In the genomic region with DNA sequence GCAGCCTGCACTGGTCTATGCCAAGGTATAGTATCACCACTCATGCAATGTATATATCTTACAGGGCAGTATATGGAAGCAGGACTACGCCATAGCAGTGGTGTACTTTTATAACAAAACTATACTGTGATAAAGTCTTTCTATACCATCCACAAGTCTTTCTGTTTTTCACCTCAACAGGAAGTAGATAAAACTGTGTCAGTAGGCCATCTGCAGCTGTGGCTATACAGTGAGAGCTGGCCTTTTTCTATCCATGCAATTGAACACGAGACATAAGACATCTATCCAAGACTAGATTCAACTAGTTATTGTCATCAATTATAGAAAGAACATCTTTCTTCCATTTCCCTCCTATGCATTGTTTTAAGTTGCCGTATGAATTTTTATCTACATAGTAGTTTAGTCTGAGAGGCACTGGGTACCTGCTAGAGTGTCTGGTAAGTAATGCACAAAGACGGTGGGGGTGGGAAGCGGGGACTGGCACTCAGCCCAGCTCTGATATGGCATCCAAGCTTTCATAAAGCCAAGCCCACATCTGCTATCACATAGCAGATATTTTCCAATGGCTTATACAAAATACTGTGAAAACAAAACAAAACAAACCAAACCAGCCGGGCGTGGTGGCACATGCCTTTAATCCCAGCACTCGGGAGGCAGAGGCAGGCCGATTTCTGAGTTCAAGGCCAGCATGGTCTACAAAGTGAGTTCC, we compare ENCODE assay signal across 16 mouse cellular contexts. TPM values are rescaled to one million over a fixed set of nuclear protein-coding genes. Genes with fewer than 3 reads are reported as not detected.
A peak's percentile ranks its signal among the peaks of the same experiment; 100 is the strongest.
DNase-seq lines count a peak whose midpoint lies in the region.
"Had no signal": no experiment of that assay in that cellular context is flagged by ENCODE, and none has a peak within 500 bp of the region (broad histone marks: within the 10 kb centered on the region; RNA-seq: fewer than 3 reads in every experiment).

No protein-coding gene starts in this region.

- peak; percentile 27 for DNase-seq in left cerebral cortex, postnatal 4 days
- DNase-seq in left cerebral cortex, adult 9 months (ENCODE audit: low spot score in 2 of 2): no peak
- peak; percentile 42 for DNase-seq in brain, adult 2 months (ENCODE audit: low read depth, low spot score)
- DNase-seq in thymus, postnatal 0 days (ENCODE audit: low spot score): peak; percentile 68
- no peak for DNase-seq in testis, postnatal 10 days (ENCODE audit: low spot score)
- DNase-seq in lung, postnatal 36 days: no peak
- no peak for DNase-seq in lung, postnatal 10 days
- DNase-seq: adrenal gland, postnatal 10 days; B cell, adult 2 months; cerebellum, adult 8-10 months; gastrocnemius, adult 2 months; heart, adult 11 months; kidney, adult 8-10 months; kidney, postnatal 10 days; lung, postnatal 14 days had no signal

- intact Hi-C loops in left cerebral cortex, postnatal 4 days (cut with DNase I): no loop called here

RNA-seq across cellular contexts. Expression of gene Aktip, which starts 50.1 kb away (rescaled TPM):
- total RNA-seq in left cerebral cortex, postnatal 4 days (2021): 10 to 100 TPM; 73.7 to 78.2 TPM
- 35.0 and 36.6 TPM in 2 replicates for polyA plus RNA-seq in thymus, postnatal 0 days (2015; fragmentation: Nextera tagmentation; extraction: Ambion mirVana)
- polyA plus RNA-seq: erythroblast, embryonic 14.5 days had no signal

Comparison
In these comparisons a context has a peak if more than half of its experiments do, and no peak if none do; other contexts are left out.
1. DNase-seq: peak in left cerebral cortex, postnatal 4 days (single experiment), brain, adult 2 months (single experiment) and thymus, postnatal 0 days (single experiment); none in left cerebral cortex, adult 9 months (0 of 2), testis, postnatal 10 days (single experiment), lung, postnatal 36 days (single experiment) and lung, postnatal 10 days (single experiment).